In the genomic region with DNA sequence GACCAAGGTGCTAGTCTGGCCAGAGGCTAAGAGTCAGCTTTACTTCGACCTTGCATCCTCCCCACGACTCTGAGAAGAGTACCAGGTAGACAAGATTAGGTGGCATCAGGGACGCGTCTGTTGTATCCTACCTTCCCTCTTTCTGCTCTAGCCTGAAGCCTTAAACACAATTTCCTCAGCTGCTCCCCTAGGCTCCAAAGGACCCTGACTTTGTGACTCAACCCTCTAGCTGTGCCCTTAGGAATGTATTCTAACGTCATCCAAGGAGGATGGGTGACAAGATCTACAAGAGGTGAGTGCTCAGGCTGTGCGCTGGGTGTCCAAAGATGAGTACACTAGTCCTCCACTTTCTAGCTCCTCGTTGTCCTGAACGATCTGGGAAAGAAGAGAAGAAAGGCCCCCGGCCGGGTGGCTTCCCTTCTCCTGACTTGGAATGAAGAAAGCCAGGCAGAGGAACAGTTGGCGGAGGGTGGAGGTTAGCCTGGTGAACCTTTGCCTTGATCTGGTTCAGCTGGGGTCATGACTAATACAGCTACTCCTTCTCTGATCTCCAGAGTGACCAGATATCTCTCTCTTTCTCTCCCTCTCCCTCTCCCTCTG, we compare ENCODE assay signal across 8 mouse cellular contexts. TPM values are rescaled to one million over a fixed set of nuclear protein-coding genes. Genes with fewer than 3 reads are reported as not detected.
DNase-seq lines count a peak whose midpoint lies in the region; ATAC-seq and TF ChIP-seq lines count a peak whose summit lies in the region.

No protein-coding gene starts in this region.

- ATAC-seq in hindbrain, embryonic 15.5 days (ENCODE audit: low FRiP score, low read depth) = no peak
- no peak for ATAC-seq in midbrain, embryonic 15.5 days (replicated peaks)
- ATAC-seq in megakaryocyte-erythroid progenitor cell, adult 5-6 weeks (replicated peaks; ENCODE audit: low FRiP score, low TSS enrichment, poor library complexity, severe bottlenecking) = no peak

- peaks cover 6% of the 10 kb centered on the region; the same call in 1 of the 2 replicates for H3K36me3 ChIP-seq in embryonic facial prominence, embryonic 10.5 days (replicated peaks)
- no peaks in the 10 kb centered on the region for H3K36me3 ChIP-seq in hindbrain, embryonic 15.5 days
- no peaks in the 10 kb centered on the region for H3K36me3 ChIP-seq in midbrain, embryonic 15.5 days (replicated peaks)

- no peaks in the 10 kb centered on the region for H3K9me3 ChIP-seq in embryonic facial prominence, embryonic 10.5 days
- H3K9me3 ChIP-seq in hindbrain, embryonic 15.5 days = no peaks in the 10 kb centered on the region
- H3K9me3 ChIP-seq in midbrain, embryonic 15.5 days = no peaks in the 10 kb centered on the region

- H3K9ac ChIP-seq in hindbrain, embryonic 15.5 days = no peak overlapping the region
- H3K9ac ChIP-seq in midbrain, embryonic 15.5 days = no peak overlapping the region

- H3K27ac ChIP-seq in layer of hippocampus, adult 2 months = peak overlapping the region; percentile 65; the same call in 1 of the 2 replicates
- peak overlapping the region; percentile 83 for H3K27ac ChIP-seq in embryonic facial prominence, embryonic 10.5 days (replicated peaks)
- no peak overlapping the region for H3K27ac ChIP-seq in hindbrain, embryonic 15.5 days (replicated peaks)
- no peak overlapping the region for H3K27ac ChIP-seq in midbrain, embryonic 15.5 days
- H3K27ac ChIP-seq in cerebellum, adult 2 months (ENCODE audit: insufficient read depth, low read length) = no peak overlapping the region

- H3K4me3 ChIP-seq in layer of hippocampus, adult 2 months = peak overlapping the region; percentile 52; the same call in 1 of the 2 replicates
- H3K4me3 ChIP-seq in embryonic facial prominence, embryonic 10.5 days = peak overlapping the region; percentile 61
- no peak overlapping the region for H3K4me3 ChIP-seq in hindbrain, embryonic 15.5 days
- no peak overlapping the region for H3K4me3 ChIP-seq in midbrain, embryonic 15.5 days
- no peak overlapping the region for H3K4me3 ChIP-seq in cerebellum, adult 2 months (replicated peaks; ENCODE audit: insufficient read depth, low read depth, low read length)

- no peak for TF ChIP-seq POLR2A in cerebellum, adult 2 months (IDR thresholded peaks at IDR 0.05; ENCODE audit: borderline replicate concordance, insufficient read depth, low read length)

- no peak for TF ChIP-seq CTCF in layer of hippocampus, adult 2 months (conservative IDR thresholded peaks at IDR 0.05)
- no peak for TF ChIP-seq CTCF in cerebellum, adult 2 months (IDR thresholded peaks at IDR 0.05; ENCODE audit: borderline replicate concordance, insufficient read depth, low read depth, low read length)

- peak overlapping the region; percentile 66 for H3K4me2 ChIP-seq in hindbrain, embryonic 15.5 days
- peak overlapping the region; percentile 77; the same call in 1 of the 2 replicates for H3K4me2 ChIP-seq in midbrain, embryonic 15.5 days

- H3K4me1 ChIP-seq in embryonic facial prominence, embryonic 10.5 days = peaks cover 32% of the 10 kb centered on the region
- H3K4me1 ChIP-seq in hindbrain, embryonic 15.5 days (replicated peaks) = peaks cover 12% of the 10 kb centered on the region
- peaks cover 10% of the 10 kb centered on the region for H3K4me1 ChIP-seq in midbrain, embryonic 15.5 days
- H3K4me1 ChIP-seq in cerebellum, adult 2 months (ENCODE audit: control insufficient read depth, insufficient read depth, low read length) = no peaks in the 10 kb centered on the region

- no peak for DNase-seq in layer of hippocampus, adult 2 months (ENCODE audit: low spot score in 2 of 2)
- no peak for DNase-seq in layer of hippocampus, postnatal 10 days (ENCODE audit: low spot score in 2 of 2)
- no peak for DNase-seq in embryonic facial prominence, embryonic 10.5 days (ENCODE audit: low spot score)
- DNase-seq in frontal cortex, postnatal 14 days (ENCODE audit: low spot score in 2 of 2) = no peak
- no peak for DNase-seq in cerebellum, adult 2 months

- peaks cover 18% of the 10 kb centered on the region for H3K27me3 ChIP-seq in embryonic facial prominence, embryonic 10.5 days (replicated peaks; ENCODE audit: low read depth, poor library complexity, severe bottlenecking)
- peaks cover 8% of the 10 kb centered on the region; the same call in 1 of the 2 replicates for H3K27me3 ChIP-seq in hindbrain, embryonic 15.5 days
- H3K27me3 ChIP-seq in midbrain, embryonic 15.5 days (replicated peaks) = peaks cover 11% of the 10 kb centered on the region; the same call in 1 of the 2 replicates
- H3K27me3 ChIP-seq in cerebellum, adult 2 months (ENCODE audit: control insufficient read depth, insufficient read depth, low read length) = no peaks in the 10 kb centered on the region; the same call in 1 of the 2 replicates

- WGBS in embryonic facial prominence, embryonic 10.5 days = 67% methylated on average over 11 of the region's 11 CpGs
- WGBS in hindbrain, embryonic 15.5 days = 76% methylated on average over 11 of the region's 11 CpGs
- 69% methylated on average over 11 of the region's 11 CpGs for WGBS in midbrain, embryonic 15.5 days
- 74% methylated on average over 11 of the region's 11 CpGs for WGBS in cerebellum, adult 2 months

RNA-seq across cellular contexts. Expression of a gene that starts 0.8 kb away (rescaled TPM):
- total RNA-seq in layer of hippocampus, adult 2 months (2021) = 10 to 100 TPM; 18.7 to 19.5 TPM
- total RNA-seq in layer of hippocampus, postnatal 10 days (2021) = 10 to 100 TPM; 21.2 to 21.6 TPM
- 3.9 and 4.1 TPM in 2 replicates for polyA plus RNA-seq in embryonic facial prominence, embryonic 10.5 days (2016; fragmentation: Nextera tagmentation; extraction: Ambion mirVana)
- polyA plus RNA-seq in hindbrain, embryonic 15.5 days (2015; fragmentation: Nextera tagmentation; extraction: Ambion mirVana) = 2.0 and 2.2 TPM in 2 replicates
- polyA plus RNA-seq in midbrain, embryonic 15.5 days (2015; fragmentation: Nextera tagmentation; extraction: Ambion mirVana) = 1.6 and 1.7 TPM in 2 replicates
- 13.1 and 15.2 TPM in 2 replicates for polyA plus RNA-seq in cerebellum, adult 2 months (2012; rRNA removed)
- 6.9 and 10.6 TPM in 2 replicates for total RNA-seq in megakaryocyte-erythroid progenitor cell, adult 5-6 weeks (2014; fragmentation: Nextera tagmentation)
- total RNA-seq in megakaryocyte-erythroid progenitor cell, adult 5-6 weeks (2017) = 1.0 and 2.8 TPM in 2 replicates

RNA-seq across cellular contexts. Expression of a gene that starts 27.1 kb away (rescaled TPM):
- total RNA-seq in layer of hippocampus, adult 2 months (2021) = 10 to 100 TPM; 74.8 to 75.8 TPM
- total RNA-seq in layer of hippocampus, postnatal 10 days (2021) = 10 to 100 TPM; 84.6 to 87.2 TPM
- polyA plus RNA-seq in embryonic facial prominence, embryonic 10.5 days (2016; fragmentation: Nextera tagmentation; extraction: Ambion mirVana) = 258 and 280 TPM in 2 replicates
- polyA plus RNA-seq in hindbrain, embryonic 15.5 days (2015; fragmentation: Nextera tagmentation; extraction: Ambion mirVana) = 160 and 164 TPM in 2 replicates
- polyA plus RNA-seq in midbrain, embryonic 15.5 days (2015; fragmentation: Nextera tagmentation; extraction: Ambion mirVana) = 165 and 166 TPM in 2 replicates
- 71.9 and 72.1 TPM in 2 replicates for polyA plus RNA-seq in cerebellum, adult 2 months (2012; rRNA removed)
- 97.5 and 104 TPM in 2 replicates for total RNA-seq in megakaryocyte-erythroid progenitor cell, adult 5-6 weeks (2014; fragmentation: Nextera tagmentation)
- 141 and 166 TPM in 2 replicates for total RNA-seq in megakaryocyte-erythroid progenitor cell, adult 5-6 weeks (2017)

RNA-seq across cellular contexts. Expression of a gene that starts 37.6 kb away (rescaled TPM):
- under 1 TPM; 0.28 to 0.49 TPM for total RNA-seq in layer of hippocampus, adult 2 months (2021)
- total RNA-seq in layer of hippocampus, postnatal 10 days (2021) = 1 to 10 TPM in 1 of 2 experiments, under 1 TPM in 1; 0.78 to 1.4 TPM
- 0.09 and 0.11 TPM in 2 replicates for polyA plus RNA-seq in embryonic facial prominence, embryonic 10.5 days (2016; fragmentation: Nextera tagmentation; extraction: Ambion mirVana)
- polyA plus RNA-seq in hindbrain, embryonic 15.5 days (2015; fragmentation: Nextera tagmentation; extraction: Ambion mirVana) = 0.34 and 0.54 TPM in 2 replicates
- polyA plus RNA-seq in midbrain, embryonic 15.5 days (2015; fragmentation: Nextera tagmentation; extraction: Ambion mirVana) = 0.33 and 0.61 TPM in 2 replicates
- 0.82 and 1.1 TPM in 2 replicates for polyA plus RNA-seq in cerebellum, adult 2 months (2012; rRNA removed)
- 0.50 and 0.87 TPM in 2 replicates for total RNA-seq in megakaryocyte-erythroid progenitor cell, adult 5-6 weeks (2014; fragmentation: Nextera tagmentation)
- total RNA-seq in megakaryocyte-erythroid progenitor cell, adult 5-6 weeks (2017) = not detected in 2 replicates

RNA-seq across cellular contexts. Expression of a gene that starts 51.1 kb away (rescaled TPM):
- 10 to 100 TPM; 60.8 to 66.0 TPM for total RNA-seq in layer of hippocampus, adult 2 months (2021)
- 10 to 100 TPM; 61.8 to 62.3 TPM for total RNA-seq in layer of hippocampus, postnatal 10 days (2021)
- 141 and 153 TPM in 2 replicates for polyA plus RNA-seq in embryonic facial prominence, embryonic 10.5 days (2016; fragmentation: Nextera tagmentation; extraction: Ambion mirVana)
- polyA plus RNA-seq in hindbrain, embryonic 15.5 days (2015; fragmentation: Nextera tagmentation; extraction: Ambion mirVana) = 139 and 155 TPM in 2 replicates
- polyA plus RNA-seq in midbrain, embryonic 15.5 days (2015; fragmentation: Nextera tagmentation; extraction: Ambion mirVana) = 133 and 138 TPM in 2 replicates
- 129 and 136 TPM in 2 replicates for polyA plus RNA-seq in cerebellum, adult 2 months (2012; rRNA removed)
- total RNA-seq in megakaryocyte-erythroid progenitor cell, adult 5-6 weeks (2014; fragmentation: Nextera tagmentation) = 79.7 and 90.4 TPM in 2 replicates
- total RNA-seq in megakaryocyte-erythroid progenitor cell, adult 5-6 weeks (2017) = 31.7 and 45.3 TPM in 2 replicates

RNA-seq across cellular contexts. Expression of a gene that starts 51.3 kb away (rescaled TPM):
- total RNA-seq in layer of hippocampus, adult 2 months (2021) = under 1 TPM; 0.27 to 0.41 TPM
- 1 to 10 TPM in 1 of 2 experiments, under 1 TPM in 1; 0.40 to 1.1 TPM for total RNA-seq in layer of hippocampus, postnatal 10 days (2021)
- 58.6 and 59.4 TPM in 2 replicates for polyA plus RNA-seq in embryonic facial prominence, embryonic 10.5 days (2016; fragmentation: Nextera tagmentation; extraction: Ambion mirVana)
- 4.0 and 5.8 TPM in 2 replicates for polyA plus RNA-seq in hindbrain, embryonic 15.5 days (2015; fragmentation: Nextera tagmentation; extraction: Ambion mirVana)
- polyA plus RNA-seq in midbrain, embryonic 15.5 days (2015; fragmentation: Nextera tagmentation; extraction: Ambion mirVana) = 3.1 and 3.5 TPM in 2 replicates
- polyA plus RNA-seq in cerebellum, adult 2 months (2012; rRNA removed) = 0.21 and 0.30 TPM in 2 replicates
- total RNA-seq in megakaryocyte-erythroid progenitor cell, adult 5-6 weeks (2014; fragmentation: Nextera tagmentation) = 22.8 and 22.9 TPM in 2 replicates
- 32.2 and 46.2 TPM in 2 replicates for total RNA-seq in megakaryocyte-erythroid progenitor cell, adult 5-6 weeks (2017)

Comparison
In these comparisons a context has a peak if more than half of its experiments do, and no peak if none do; other contexts are left out.
1. H3K27ac ChIP-seq: peak in layer of hippocampus, adult 2 months (single experiment) and embryonic facial prominence, embryonic 10.5 days (single experiment); none in hindbrain, embryonic 15.5 days (single experiment), midbrain, embryonic 15.5 days (single experiment) and cerebellum, adult 2 months (single experiment).
2. H3K4me3 ChIP-seq: peak in layer of hippocampus, adult 2 months (single experiment) and embryonic facial prominence, embryonic 10.5 days (single experiment); none in hindbrain, embryonic 15.5 days (single experiment), midbrain, embryonic 15.5 days (single experiment) and cerebellum, adult 2 months (single experiment).